9 mouse cellular contexts compared by ENCODE assay signal in genomic region chr1:171321415-171321814, GRCm38 (mm10). TPM values are rescaled to one million over a fixed set of nuclear protein-coding genes. Genes with fewer than 3 reads are reported as not detected.
DNase-seq lines count a peak whose midpoint lies in the region; ATAC-seq and TF ChIP-seq lines count a peak whose summit lies in the region.
"Had no signal": no experiment of that assay in that cellular context is flagged by ENCODE, and none has a peak within 500 bp of the region (broad histone marks: within the 10 kb centered on the region; RNA-seq: fewer than 3 reads in every experiment).

No protein-coding gene starts in this region.

- H3K9me3 ChIP-seq in embryonic facial prominence, embryonic 11.5 days (replicated peaks; ENCODE audit: control insufficient read depth, low read length), result no peaks in the 10 kb centered on the region
- H3K9me3 ChIP-seq in embryonic facial prominence, embryonic 10.5 days, result no peaks in the 10 kb centered on the region
- no peaks in the 10 kb centered on the region for H3K9me3 ChIP-seq in lung, embryonic 14.5 days (ENCODE audit: low read depth, low read length)
- no peaks in the 10 kb centered on the region for H3K9me3 ChIP-seq in stomach, postnatal 0 days (ENCODE audit: control insufficient read depth, low read length)
- no peaks in the 10 kb centered on the region for H3K9me3 ChIP-seq in kidney, embryonic 15.5 days (replicated peaks)
- H3K9me3 ChIP-seq: limb, embryonic 15.5 days had no signal

- no peak for TF ChIP-seq EP300 in stomach, postnatal 0 days (optimal IDR thresholded peaks at IDR 0.05)

- H3K27ac ChIP-seq in embryonic facial prominence, embryonic 11.5 days (replicated peaks; ENCODE audit: low read depth, low read length), result no peak overlapping the region
- H3K27ac ChIP-seq in embryonic facial prominence, embryonic 10.5 days (replicated peaks), result no peak overlapping the region
- H3K27ac ChIP-seq in lung, embryonic 14.5 days (ENCODE audit: low read depth), result no peak overlapping the region
- no peak overlapping the region for H3K27ac ChIP-seq in stomach, postnatal 0 days (replicated peaks)
- no peak overlapping the region for H3K27ac ChIP-seq in kidney, embryonic 15.5 days
- H3K27ac ChIP-seq: limb, embryonic 15.5 days had no signal

- peak; percentile 69 for TF ChIP-seq CTCF in lung, embryonic 14.5 days (IDR thresholded peaks at IDR 0.05; ENCODE audit: low read depth)
- TF ChIP-seq CTCF in stomach, postnatal 0 days (IDR thresholded peaks at IDR 0.05; ENCODE audit: low read depth), result peak; percentile 80

- no peaks in the 10 kb centered on the region for H3K27me3 ChIP-seq in embryonic facial prominence, embryonic 11.5 days (ENCODE audit: control insufficient read depth, insufficient read depth, low read length)
- no peaks in the 10 kb centered on the region for H3K27me3 ChIP-seq in embryonic facial prominence, embryonic 10.5 days (replicated peaks; ENCODE audit: low read depth, poor library complexity, severe bottlenecking)
- H3K27me3 ChIP-seq in lung, embryonic 14.5 days (ENCODE audit: insufficient read depth, low read length), result no peaks in the 10 kb centered on the region
- no peaks in the 10 kb centered on the region for H3K27me3 ChIP-seq in stomach, postnatal 0 days (ENCODE audit: control insufficient read depth, insufficient read depth, low read length)
- no peaks in the 10 kb centered on the region for H3K27me3 ChIP-seq in kidney, embryonic 15.5 days
- H3K27me3 ChIP-seq: limb, embryonic 15.5 days had no signal

- peak; percentile 64 for DNase-seq in embryonic facial prominence, embryonic 11.5 days (ENCODE audit: low spot score)
- no peak for DNase-seq in embryonic facial prominence, embryonic 10.5 days (ENCODE audit: low spot score)
- peak; percentile 75 for DNase-seq in lung, embryonic 14.5 days
- DNase-seq in lung, adult 18-20 months, result no peak
- peak; percentile 42 for DNase-seq in c-Kit-positive CD71-positive TER-119-positive erythroid progenitor cells, embryonic 14.5 days (ENCODE audit: low spot score)
- peak; percentile 20 for DNase-seq in stomach, postnatal 0 days (ENCODE audit: low spot score)
- no peak for DNase-seq in adrenal gland, postnatal 25 days

- H3K4me2 ChIP-seq in embryonic facial prominence, embryonic 11.5 days (ENCODE audit: low read depth, low read length), result no peak overlapping the region
- no peak overlapping the region for H3K4me2 ChIP-seq in lung, embryonic 14.5 days
- H3K4me2 ChIP-seq in stomach, postnatal 0 days (replicated peaks; ENCODE audit: low read depth), result no peak overlapping the region
- H3K4me2 ChIP-seq in kidney, embryonic 15.5 days, result no peak overlapping the region
- H3K4me2 ChIP-seq: limb, embryonic 15.5 days had no signal

- ATAC-seq in embryonic facial prominence, embryonic 11.5 days (replicated peaks; ENCODE audit: insufficient number of reproducible peaks, low FRiP score, low TSS enrichment, low read depth), result no peak
- no peak for ATAC-seq in lung, embryonic 14.5 days (ENCODE audit: insufficient read depth)
- no peak for ATAC-seq in stomach, postnatal 0 days (ENCODE audit: low FRiP score, low TSS enrichment)
- no peak for ATAC-seq in kidney, embryonic 15.5 days (replicated peaks; ENCODE audit: low FRiP score)

- H3K4me1 ChIP-seq in embryonic facial prominence, embryonic 11.5 days (ENCODE audit: control insufficient read depth, insufficient read depth, low read length), result no peaks in the 10 kb centered on the region
- H3K4me1 ChIP-seq in embryonic facial prominence, embryonic 10.5 days, result peaks cover 9% of the 10 kb centered on the region; the same call in 1 of the 2 replicates
- H3K4me1 ChIP-seq in lung, embryonic 14.5 days (ENCODE audit: insufficient read depth), result no peaks in the 10 kb centered on the region
- H3K4me1 ChIP-seq in stomach, postnatal 0 days (replicated peaks; ENCODE audit: control insufficient read depth, insufficient read depth), result no peaks in the 10 kb centered on the region
- H3K4me1 ChIP-seq in kidney, embryonic 15.5 days, result peaks cover 6% of the 10 kb centered on the region; the same call in 1 of the 2 replicates

- no peak overlapping the region for H3K4me3 ChIP-seq in embryonic facial prominence, embryonic 11.5 days (ENCODE audit: low read depth, low read length)
- no peak overlapping the region for H3K4me3 ChIP-seq in embryonic facial prominence, embryonic 10.5 days
- no peak overlapping the region for H3K4me3 ChIP-seq in lung, embryonic 14.5 days (ENCODE audit: low read depth, low read length)
- H3K4me3 ChIP-seq in stomach, postnatal 0 days (ENCODE audit: low read depth, low read length), result no peak overlapping the region
- no peak overlapping the region for H3K4me3 ChIP-seq in kidney, embryonic 15.5 days (replicated peaks)
- H3K4me3 ChIP-seq: limb, embryonic 15.5 days had no signal

- no peak overlapping the region for H3K9ac ChIP-seq in embryonic facial prominence, embryonic 11.5 days (replicated peaks; ENCODE audit: low read length)
- H3K9ac ChIP-seq in lung, embryonic 14.5 days, result no peak overlapping the region
- H3K9ac ChIP-seq in stomach, postnatal 0 days (ENCODE audit: low read length), result no peak overlapping the region
- H3K9ac ChIP-seq in kidney, embryonic 15.5 days, result no peak overlapping the region
- H3K9ac ChIP-seq: limb, embryonic 15.5 days had no signal

- no peaks in the 10 kb centered on the region for H3K36me3 ChIP-seq in embryonic facial prominence, embryonic 11.5 days (replicated peaks; ENCODE audit: control insufficient read depth, insufficient read depth, low read depth, low read length)
- H3K36me3 ChIP-seq in embryonic facial prominence, embryonic 10.5 days (replicated peaks), result peaks cover 11% of the 10 kb centered on the region; the same call in 1 of the 2 replicates
- 0 out of 2 replicates have a peak, but pooled peaks cover 5% of the 10 kb centered on the region for H3K36me3 ChIP-seq in lung, embryonic 14.5 days (ENCODE audit: insufficient read depth)
- H3K36me3 ChIP-seq in stomach, postnatal 0 days (ENCODE audit: control insufficient read depth, insufficient read depth, low read length), result no peaks in the 10 kb centered on the region
- peaks cover 20% of the 10 kb centered on the region; the same call in 1 of the 2 replicates for H3K36me3 ChIP-seq in kidney, embryonic 15.5 days

RNA-seq across cellular contexts. Expression of gene Dedd, which starts 7.5 kb away (rescaled TPM):
- 51.7 and 56.7 TPM in 2 replicates for polyA plus RNA-seq in embryonic facial prominence, embryonic 11.5 days (2014; fragmentation: Nextera tagmentation; extraction: Ambion mirVana)
- 50.3 and 50.4 TPM in 2 replicates for polyA plus RNA-seq in embryonic facial prominence, embryonic 10.5 days (2016; fragmentation: Nextera tagmentation; extraction: Ambion mirVana)
- 48.8 and 48.9 TPM in 2 replicates for polyA plus RNA-seq in lung, embryonic 14.5 days (2014; fragmentation: Nextera tagmentation; extraction: Ambion mirVana)
- 32.8 and 36.3 TPM in 2 replicates for polyA plus RNA-seq in stomach, postnatal 0 days (2015; fragmentation: Nextera tagmentation; extraction: Ambion mirVana)
- 35.9 and 36.5 TPM in 2 replicates for total RNA-seq in adrenal gland, postnatal 25 days (2021)
- polyA plus RNA-seq in kidney, embryonic 15.5 days (2015; fragmentation: Nextera tagmentation; extraction: Ambion mirVana), result 53.1 and 55.7 TPM in 2 replicates

RNA-seq across cellular contexts. Expression of gene Nit1, which starts 24.0 kb away (rescaled TPM):
- polyA plus RNA-seq in embryonic facial prominence, embryonic 11.5 days (2014; fragmentation: Nextera tagmentation; extraction: Ambion mirVana), result 29.8 and 31.5 TPM in 2 replicates
- 33.6 and 36.8 TPM in 2 replicates for polyA plus RNA-seq in embryonic facial prominence, embryonic 10.5 days (2016; fragmentation: Nextera tagmentation; extraction: Ambion mirVana)
- polyA plus RNA-seq in lung, embryonic 14.5 days (2014; fragmentation: Nextera tagmentation; extraction: Ambion mirVana), result 27.5 and 30.1 TPM in 2 replicates
- polyA plus RNA-seq in stomach, postnatal 0 days (2015; fragmentation: Nextera tagmentation; extraction: Ambion mirVana), result 41.7 and 41.8 TPM in 2 replicates
- total RNA-seq in adrenal gland, postnatal 25 days (2021), result 83.2 and 86.9 TPM in 2 replicates
- polyA plus RNA-seq in kidney, embryonic 15.5 days (2015; fragmentation: Nextera tagmentation; extraction: Ambion mirVana), result 47.8 and 50.5 TPM in 2 replicates

RNA-seq across cellular contexts. Expression of gene Pfdn2, which starts 24.1 kb away (rescaled TPM):
- polyA plus RNA-seq in embryonic facial prominence, embryonic 11.5 days (2014; fragmentation: Nextera tagmentation; extraction: Ambion mirVana), result 60.7 and 70.1 TPM in 2 replicates
- 156 TPM in 2 replicates for polyA plus RNA-seq in embryonic facial prominence, embryonic 10.5 days (2016; fragmentation: Nextera tagmentation; extraction: Ambion mirVana)
- 40.0 and 44.5 TPM in 2 replicates for polyA plus RNA-seq in lung, embryonic 14.5 days (2014; fragmentation: Nextera tagmentation; extraction: Ambion mirVana)
- polyA plus RNA-seq in stomach, postnatal 0 days (2015; fragmentation: Nextera tagmentation; extraction: Ambion mirVana), result 68.8 and 71.1 TPM in 2 replicates
- 140 and 145 TPM in 2 replicates for total RNA-seq in adrenal gland, postnatal 25 days (2021)
- polyA plus RNA-seq in kidney, embryonic 15.5 days (2015; fragmentation: Nextera tagmentation; extraction: Ambion mirVana), result 122 and 130 TPM in 2 replicates

RNA-seq across cellular contexts. Expression of gene Ufc1, which starts 26.6 kb away (rescaled TPM):
- 109 and 114 TPM in 2 replicates for polyA plus RNA-seq in embryonic facial prominence, embryonic 11.5 days (2014; fragmentation: Nextera tagmentation; extraction: Ambion mirVana)
- polyA plus RNA-seq in embryonic facial prominence, embryonic 10.5 days (2016; fragmentation: Nextera tagmentation; extraction: Ambion mirVana), result 100 and 105 TPM in 2 replicates
- polyA plus RNA-seq in lung, embryonic 14.5 days (2014; fragmentation: Nextera tagmentation; extraction: Ambion mirVana), result 107 and 108 TPM in 2 replicates
- polyA plus RNA-seq in stomach, postnatal 0 days (2015; fragmentation: Nextera tagmentation; extraction: Ambion mirVana), result 134 and 135 TPM in 2 replicates
- total RNA-seq in adrenal gland, postnatal 25 days (2021), result 132 and 151 TPM in 2 replicates
- polyA plus RNA-seq in kidney, embryonic 15.5 days (2015; fragmentation: Nextera tagmentation; extraction: Ambion mirVana), result 106 and 118 TPM in 2 replicates

RNA-seq across cellular contexts. Expression of gene Usp21, which starts 33.6 kb away (rescaled TPM):
- 96.1 and 102 TPM in 2 replicates for polyA plus RNA-seq in embryonic facial prominence, embryonic 11.5 days (2014; fragmentation: Nextera tagmentation; extraction: Ambion mirVana)
- polyA plus RNA-seq in embryonic facial prominence, embryonic 10.5 days (2016; fragmentation: Nextera tagmentation; extraction: Ambion mirVana), result 106 and 107 TPM in 2 replicates
- 73.9 and 86.0 TPM in 2 replicates for polyA plus RNA-seq in lung, embryonic 14.5 days (2014; fragmentation: Nextera tagmentation; extraction: Ambion mirVana)
- 25.0 and 26.4 TPM in 2 replicates for polyA plus RNA-seq in stomach, postnatal 0 days (2015; fragmentation: Nextera tagmentation; extraction: Ambion mirVana)
- total RNA-seq in adrenal gland, postnatal 25 days (2021), result 47.8 and 50.5 TPM in 2 replicates
- polyA plus RNA-seq in kidney, embryonic 15.5 days (2015; fragmentation: Nextera tagmentation; extraction: Ambion mirVana), result 87.7 and 97.8 TPM in 2 replicates

Comparison
In these comparisons a context has a peak if more than half of its experiments do, and no peak if none do; other contexts are left out.
1. DNase-seq: peak in embryonic facial prominence, embryonic 11.5 days (single experiment), lung, embryonic 14.5 days (single experiment), c-Kit-positive CD71-positive TER-119-positive erythroid progenitor cells, embryonic 14.5 days (single experiment) and stomach, postnatal 0 days (single experiment); none in embryonic facial prominence, embryonic 10.5 days (single experiment), lung, adult 18-20 months (0 of 2) and adrenal gland, postnatal 25 days (single experiment).